Mouse (Mus musculus): Measurements from ENCODE around the gene Sh3bp5. TPM values are rescaled to one million over a fixed set of nuclear protein-coding genes. Genes with fewer than 3 reads are reported as not detected.

Gene Sh3bp5
- polyA plus RNA-seq, 1 experiment from 2014 or later: 33.9 TPM

- H3K27me3 ChIP-seq (replicated peaks; ENCODE audit: control insufficient read depth, insufficient read depth, low read length): no peaks in the 10 kb centered on the region
- peaks cover 7% of the 10 kb centered on the region; the same call in 1 of the 2 replicates for H3K4me1 ChIP-seq (ENCODE audit: control insufficient read depth, insufficient read depth, low read length)
- no peak overlapping the region for H3K27ac ChIP-seq (ENCODE audit: low read depth, low read length)
- no peak overlapping the region for H3K4me3 ChIP-seq (ENCODE audit: low read depth, low read length)
- DNase-seq (ENCODE audit: low spot score) (peak; percentile 24), ATAC-seq (no peak)
- no peak overlapping the region for H3K4me2 ChIP-seq (ENCODE audit: low read length)
- peaks cover 5% of the 10 kb centered on the region for H3K36me3 ChIP-seq (ENCODE audit: control insufficient read depth, insufficient read depth, low read length)
- no peaks in the 10 kb centered on the region for H3K9me3 ChIP-seq (replicated peaks; ENCODE audit: control insufficient read depth, low read length)
- WGBS: 73% methylated on average over 11 of the region's 11 CpGs
- no peak overlapping the region for H3K9ac ChIP-seq (ENCODE audit: low read length)
Observed at GRCm38 (mm10) chr14:31422961-31423791, 12.7 kb downstream of the Sh3bp5 start.

GRCm38 (mm10) chr14:31422395-31422794 lies 13.5 kb downstream of the Sh3bp5 start:
- Histone ChIP-seq H3K4me3 (ENCODE audit: low read depth, low read length) (no peak overlapping the region), H3K4me2 (ENCODE audit: low read length) (no peak overlapping the region), H3K4me1 (ENCODE audit: control insufficient read depth, insufficient read depth, low read length) (peaks cover 7% of the 10 kb centered on the region; the same call in 1 of the 2 replicates), H3K27me3 (replicated peaks; ENCODE audit: control insufficient read depth, insufficient read depth, low read length) (no peaks in the 10 kb centered on the region), H3K9ac (ENCODE audit: low read length) (no peak overlapping the region), H3K9me3 (replicated peaks; ENCODE audit: control insufficient read depth, low read length) (no peaks in the 10 kb centered on the region), H3K27ac (ENCODE audit: low read depth, low read length) (no peak overlapping the region), H3K36me3 (ENCODE audit: control insufficient read depth, insufficient read depth, low read length) (no peaks in the 10 kb centered on the region)
- no peak for DNase-seq (ENCODE audit: low spot score)
- no peak for ATAC-seq
- WGBS: 91% methylated on average over 5 of the region's 5 CpGs

DNA sequence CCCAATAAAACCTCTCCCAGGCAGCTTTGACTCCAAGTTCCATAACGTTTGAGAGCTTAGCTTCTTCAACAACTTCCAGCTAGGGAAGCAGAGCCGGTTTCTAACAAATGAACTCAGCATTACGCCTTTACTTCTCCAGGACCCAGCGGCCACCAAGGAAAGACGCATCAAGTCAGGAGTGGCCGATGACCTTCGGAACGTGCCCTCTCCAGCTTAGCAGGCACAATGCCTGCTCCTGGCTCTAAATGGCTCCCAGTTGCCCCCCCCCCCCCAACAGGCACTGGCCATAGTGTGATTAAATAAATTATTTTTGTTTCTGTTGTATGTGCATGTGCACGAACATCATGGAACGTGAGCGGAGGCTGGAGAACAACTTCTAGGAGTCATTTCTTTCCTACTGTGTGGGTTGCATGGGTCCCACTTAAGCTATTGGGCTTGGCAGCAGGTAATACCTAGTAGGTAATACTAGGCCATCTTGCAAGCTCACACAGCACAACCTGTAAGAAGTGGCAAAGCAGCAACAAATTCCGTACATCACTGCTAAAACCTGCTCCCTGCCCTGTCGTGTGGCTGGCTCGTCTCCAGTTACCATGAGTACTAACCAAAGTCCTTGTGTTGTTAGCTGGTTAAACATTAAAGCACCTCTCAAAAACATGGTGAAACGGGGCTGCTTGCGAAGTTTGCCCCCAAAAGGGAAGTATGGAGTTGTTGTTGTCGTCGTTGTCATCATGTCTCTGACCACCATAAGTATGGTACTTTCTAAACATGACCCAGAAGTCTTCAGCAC lies 14.2 kb downstream of the Sh3bp5 start:
- Histone ChIP-seq H3K4me3 (ENCODE audit: low read depth, low read length) (no peak overlapping the region), H3K36me3 (ENCODE audit: control insufficient read depth, insufficient read depth, low read length) (no peaks in the 10 kb centered on the region), H3K27ac (ENCODE audit: low read depth, low read length) (no peak overlapping the region), H3K4me1 (ENCODE audit: control insufficient read depth, insufficient read depth, low read length) (peaks cover 7% of the 10 kb centered on the region; the same call in 1 of the 2 replicates), H3K9ac (ENCODE audit: low read length) (no peak overlapping the region), H3K9me3 (replicated peaks; ENCODE audit: control insufficient read depth, low read length) (no peaks in the 10 kb centered on the region), H3K27me3 (replicated peaks; ENCODE audit: control insufficient read depth, insufficient read depth, low read length) (no peaks in the 10 kb centered on the region), H3K4me2 (ENCODE audit: low read length) (no peak overlapping the region)
- DNase-seq (ENCODE audit: low spot score) (no peak), ATAC-seq (no peak)
- WGBS: 90% methylated on average over 18 of the region's 18 CpGs

DNA sequence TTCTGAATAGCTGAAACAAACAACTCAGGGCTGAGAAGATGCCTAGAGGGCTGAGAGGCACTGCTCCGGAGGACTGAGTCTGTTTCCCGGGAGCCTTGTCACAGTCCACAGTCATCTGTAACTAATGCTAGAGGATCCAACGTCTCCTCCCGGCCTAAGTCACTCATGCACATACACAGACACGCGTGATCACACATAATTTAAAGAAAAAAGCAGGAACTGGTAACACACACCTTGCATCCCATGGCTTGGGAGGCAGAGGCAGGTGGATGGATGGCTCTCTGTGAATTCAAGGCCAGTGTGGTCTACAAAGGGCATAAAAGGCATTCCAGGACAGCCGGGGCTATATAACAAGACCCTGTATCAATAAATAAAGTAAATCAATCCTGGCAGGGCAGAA lies 14.9 kb downstream of the Sh3bp5 start:
- ATAC-seq (no peak), DNase-seq (ENCODE audit: low spot score) (no peak)
- H3K4me1 ChIP-seq (ENCODE audit: control insufficient read depth, insufficient read depth, low read length): peaks cover 7% of the 10 kb centered on the region; the same call in 1 of the 2 replicates
- H3K36me3 ChIP-seq (ENCODE audit: control insufficient read depth, insufficient read depth, low read length): no peaks in the 10 kb centered on the region
- no peak overlapping the region for H3K9ac ChIP-seq (ENCODE audit: low read length)
- WGBS: 79% methylated on average over 7 of the region's 7 CpGs
- H3K27me3 ChIP-seq (replicated peaks; ENCODE audit: control insufficient read depth, insufficient read depth, low read length): no peaks in the 10 kb centered on the region
- no peaks in the 10 kb centered on the region for H3K9me3 ChIP-seq (replicated peaks; ENCODE audit: control insufficient read depth, low read length)
- H3K4me3 ChIP-seq (ENCODE audit: low read depth, low read length): no peak overlapping the region
- H3K4me2 ChIP-seq (ENCODE audit: low read length): no peak overlapping the region
- no peak overlapping the region for H3K27ac ChIP-seq (ENCODE audit: low read depth, low read length)

DNA sequence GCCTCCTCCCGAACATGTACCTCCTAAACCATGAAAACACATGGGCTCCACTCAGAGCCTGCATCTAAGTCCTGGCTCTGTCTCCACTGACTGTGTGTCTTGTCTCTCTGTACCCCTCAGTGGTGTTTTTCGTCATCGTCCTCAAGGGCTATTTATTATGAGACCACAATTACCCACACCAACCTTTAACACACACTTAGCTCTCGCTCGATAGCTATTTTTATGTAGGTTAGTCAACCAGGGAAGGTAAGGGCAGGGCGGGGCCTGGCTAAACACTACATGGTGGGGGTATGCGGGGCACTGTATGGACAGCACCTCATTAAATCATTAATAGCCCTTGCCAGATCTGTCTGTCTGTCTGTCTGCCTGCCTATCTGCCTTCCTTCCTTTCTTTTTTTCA lies 15.3 kb downstream of the Sh3bp5 start:
- Histone ChIP-seq H3K4me3 (ENCODE audit: low read depth, low read length) (no peak overlapping the region), H3K27ac (ENCODE audit: low read depth, low read length) (no peak overlapping the region), H3K36me3 (ENCODE audit: control insufficient read depth, insufficient read depth, low read length) (no peaks in the 10 kb centered on the region), H3K27me3 (replicated peaks; ENCODE audit: control insufficient read depth, insufficient read depth, low read length) (no peaks in the 10 kb centered on the region), H3K4me2 (ENCODE audit: low read length) (no peak overlapping the region), H3K9ac (ENCODE audit: low read length) (no peak overlapping the region), H3K4me1 (ENCODE audit: control insufficient read depth, insufficient read depth, low read length) (peaks cover 7% of the 10 kb centered on the region; the same call in 1 of the 2 replicates), H3K9me3 (replicated peaks; ENCODE audit: control insufficient read depth, low read length) (no peaks in the 10 kb centered on the region)
- ATAC-seq: no peak
- no peak for DNase-seq (ENCODE audit: low spot score)
- 93% methylated on average over 7 of the region's 7 CpGs for WGBS

GRCm38 (mm10) chr14:31420135-31420534 lies 15.7 kb downstream of the Sh3bp5 start:
- Histone ChIP-seq H3K4me1 (ENCODE audit: control insufficient read depth, insufficient read depth, low read length) (peaks cover 7% of the 10 kb centered on the region; the same call in 1 of the 2 replicates), H3K27me3 (replicated peaks; ENCODE audit: control insufficient read depth, insufficient read depth, low read length) (no peaks in the 10 kb centered on the region), H3K4me3 (ENCODE audit: low read depth, low read length) (no peak overlapping the region), H3K9ac (ENCODE audit: low read length) (no peak overlapping the region), H3K4me2 (ENCODE audit: low read length) (no peak overlapping the region), H3K36me3 (ENCODE audit: control insufficient read depth, insufficient read depth, low read length) (no peaks in the 10 kb centered on the region), H3K27ac (ENCODE audit: low read depth, low read length) (no peak overlapping the region), H3K9me3 (replicated peaks; ENCODE audit: control insufficient read depth, low read length) (no peaks in the 10 kb centered on the region)
- DNase-seq (ENCODE audit: low spot score) (no peak), ATAC-seq (no peak)
- WGBS: 92% methylated on average over 8 of the region's 8 CpGs

DNA sequence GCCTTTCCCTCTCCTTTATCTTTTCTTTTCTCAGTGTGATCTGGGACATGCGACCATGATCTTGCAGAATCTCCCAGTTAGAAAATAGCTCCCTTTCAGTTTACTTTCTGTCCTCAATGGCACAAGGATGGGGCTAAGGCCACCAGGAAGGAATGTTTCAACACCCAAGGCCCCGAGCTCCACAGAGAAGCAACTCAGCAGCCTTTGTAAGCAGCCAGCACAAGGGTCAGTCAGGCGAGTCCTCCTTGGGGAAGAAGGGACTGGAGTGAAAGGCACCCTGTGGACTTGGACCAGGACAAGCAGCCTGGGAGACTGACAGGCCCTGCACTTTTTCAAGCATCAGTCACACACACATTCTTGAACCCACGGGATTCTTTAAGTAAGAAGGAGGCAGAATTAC lies 16.6 kb downstream of the Sh3bp5 start:
- no peaks in the 10 kb centered on the region for H3K36me3 ChIP-seq (ENCODE audit: control insufficient read depth, insufficient read depth, low read length)
- H3K27ac ChIP-seq (ENCODE audit: low read depth, low read length): no peak overlapping the region
- peaks cover 7% of the 10 kb centered on the region; the same call in 1 of the 2 replicates for H3K4me1 ChIP-seq (ENCODE audit: control insufficient read depth, insufficient read depth, low read length)
- H3K4me3 ChIP-seq (ENCODE audit: low read depth, low read length): no peak overlapping the region
- 32% methylated on average over 4 of the region's 4 CpGs for WGBS
- H3K9ac ChIP-seq (ENCODE audit: low read length): no peak overlapping the region
- DNase-seq (ENCODE audit: low spot score) (no peak), ATAC-seq (no peak)
- no peaks in the 10 kb centered on the region for H3K9me3 ChIP-seq (replicated peaks; ENCODE audit: control insufficient read depth, low read length)
- no peak overlapping the region for H3K4me2 ChIP-seq (ENCODE audit: low read length)
- H3K27me3 ChIP-seq (replicated peaks; ENCODE audit: control insufficient read depth, insufficient read depth, low read length): no peaks in the 10 kb centered on the region

GRCm38 (mm10) chr14:31416835-31417549 lies 18.9 kb downstream of the Sh3bp5 start:
- H3K4me1 ChIP-seq (ENCODE audit: control insufficient read depth, insufficient read depth, low read length): 0 out of 2 replicates have a peak, but pooled peaks cover 2% of the 10 kb centered on the region
- H3K27me3 ChIP-seq (replicated peaks; ENCODE audit: control insufficient read depth, insufficient read depth, low read length): no peaks in the 10 kb centered on the region
- H3K36me3 ChIP-seq (ENCODE audit: control insufficient read depth, insufficient read depth, low read length): 0 out of 2 replicates have a peak, but pooled peaks cover 5% of the 10 kb centered on the region
- no peak overlapping the region for H3K9ac ChIP-seq (ENCODE audit: low read length)
- no peak overlapping the region for H3K27ac ChIP-seq (ENCODE audit: low read depth, low read length)
- ATAC-seq (no peak), DNase-seq (ENCODE audit: low spot score) (no peak)
- WGBS: 66% methylated on average over 16 of the region's 16 CpGs
- no peak overlapping the region for H3K4me2 ChIP-seq (ENCODE audit: low read length)
- no peak overlapping the region for H3K4me3 ChIP-seq (ENCODE audit: low read depth, low read length)
- H3K9me3 ChIP-seq (replicated peaks; ENCODE audit: control insufficient read depth, low read length): no peaks in the 10 kb centered on the region
